Mouse (Mus musculus) ovary, adult 18-20 months (tissue): ENCODE data around the gene Apobec2.
A peak's percentile ranks its signal among the peaks of the same experiment; 100 is the strongest.

ENCODE experiments used
- DNase-seq: peaks from one replicate; pipeline ENCODE4 v3.0.0; 2022; ENCODE audit warnings: low spot score, mixed read lengths

Apobec2 gene

DNA sequence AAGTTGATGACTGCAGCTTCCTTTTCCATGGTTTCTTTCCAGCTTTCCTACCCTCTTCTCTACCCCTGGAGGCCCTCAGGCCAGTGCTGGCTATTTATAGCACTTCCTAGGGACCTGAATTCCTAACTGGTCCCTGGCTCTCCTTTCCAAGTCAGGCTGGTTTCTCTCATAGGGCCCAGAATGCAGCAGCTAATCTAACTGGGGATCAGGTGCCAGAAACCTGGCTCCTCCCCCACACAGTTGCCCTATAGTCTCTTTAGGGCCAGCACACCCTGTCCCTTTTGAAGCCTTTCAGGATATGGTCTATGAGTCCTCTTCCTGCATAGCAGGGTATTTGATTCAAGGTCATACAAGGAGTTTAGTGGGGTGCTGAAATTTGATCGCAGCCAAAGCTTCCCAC lies 3.8 kb upstream of the Apobec2 start:
- no peak for DNase-seq

DNA sequence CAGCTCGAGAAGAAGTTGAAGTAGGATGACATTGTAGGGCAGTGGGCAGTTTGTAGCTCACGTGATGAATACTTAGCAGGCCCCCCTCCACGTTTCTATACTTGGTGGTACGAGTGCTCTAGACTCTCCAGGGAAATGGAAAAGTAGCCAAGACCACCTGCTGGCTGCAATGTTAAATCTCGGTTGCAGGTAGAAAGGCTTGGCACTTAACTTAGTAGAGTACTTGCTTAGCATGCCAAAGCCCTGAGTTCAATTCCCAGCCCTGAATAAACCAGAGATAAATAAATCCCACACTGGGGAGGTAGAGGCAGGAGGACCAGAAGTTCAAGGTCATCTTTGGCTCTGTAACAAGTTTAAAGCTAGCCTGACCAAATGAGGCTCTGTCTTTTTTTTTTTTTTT lies 1.7 kb upstream of the Apobec2 start:
- no peak for DNase-seq

- DNase-seq, result no peak
These were observed 1.1 kb upstream of the Apobec2 start for GRCm38 (mm10) chr17:48433689-48434330.

GRCm38 (mm10) chr17:48433006-48433655 lies 401 bp upstream of the Apobec2 start:
- DNase-seq, result no peak

GRCm38 (mm10) chr17:48431054-48431453 lies 1.7 kb downstream of the Apobec2 start:
- DNase-seq, result no peak

- no peak for DNase-seq
These were observed 2.3 kb downstream of the Apobec2 start for GRCm38 (mm10) chr17:48430394-48430793.

- DNase-seq, result no peak
These were observed 4.7 kb downstream of the Apobec2 start for GRCm38 (mm10) chr17:48427852-48428530.

- no peak for DNase-seq
These were observed 5.6 kb downstream of the Apobec2 start for GRCm38 (mm10) chr17:48426991-48427750.

DNA sequence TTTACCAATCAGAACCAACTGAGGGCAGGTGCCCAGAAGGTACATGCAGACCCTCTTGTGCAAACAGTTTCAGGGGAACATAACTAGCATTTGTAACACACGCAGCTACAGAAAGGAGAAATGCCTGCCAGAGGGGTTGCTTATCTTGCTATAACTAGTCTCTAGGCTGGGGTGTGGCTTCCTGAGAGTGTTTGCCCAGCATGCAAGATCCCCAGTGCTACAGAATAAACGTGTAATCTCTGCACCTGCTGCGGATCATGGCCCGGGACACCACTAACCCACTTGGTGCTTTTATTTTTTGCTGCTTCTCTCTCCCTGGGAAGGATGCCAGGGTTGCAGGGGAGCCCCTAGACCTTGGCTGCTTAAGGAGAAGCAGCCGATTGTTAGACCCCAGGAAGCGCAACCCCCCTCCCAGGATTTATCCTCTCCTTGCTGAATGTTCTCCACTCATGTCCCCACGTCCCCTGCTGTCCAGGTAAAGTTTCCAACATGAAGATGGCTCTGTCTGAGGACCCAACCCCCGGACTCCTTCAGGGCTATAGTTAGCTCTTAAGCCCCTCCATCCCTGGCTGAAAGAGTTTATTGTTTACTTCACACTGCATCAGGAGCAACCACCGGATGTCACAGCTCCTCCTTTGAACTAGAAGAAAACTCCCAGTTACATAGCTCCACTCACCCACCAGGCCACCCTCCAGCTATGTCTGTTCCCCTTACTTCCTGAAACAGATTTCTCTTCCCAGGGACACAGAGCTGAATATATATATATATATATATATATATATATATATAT lies 6.7 kb downstream of the Apobec2 start:
- DNase-seq, result no peak

DNA sequence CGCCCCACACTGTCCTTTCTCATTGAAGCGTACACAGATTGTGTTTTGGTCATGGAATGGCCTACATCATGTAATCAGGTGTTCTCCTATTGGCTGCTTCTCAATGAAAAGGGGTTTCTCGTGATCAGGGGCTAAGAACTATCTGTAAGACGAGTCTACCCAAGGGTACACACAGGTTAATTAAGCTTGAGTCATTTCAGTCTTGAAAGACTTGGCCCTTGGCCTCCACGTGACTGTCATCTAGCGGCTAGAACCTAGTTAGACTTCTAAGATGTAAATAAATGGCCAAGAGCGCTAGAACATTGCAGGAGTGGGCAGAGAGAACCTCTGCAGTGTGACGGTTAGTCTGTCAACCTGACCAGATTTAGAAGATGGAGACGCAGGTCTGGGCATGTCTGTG lies 8.5 kb downstream of the Apobec2 start:
- no peak for DNase-seq

DNA sequence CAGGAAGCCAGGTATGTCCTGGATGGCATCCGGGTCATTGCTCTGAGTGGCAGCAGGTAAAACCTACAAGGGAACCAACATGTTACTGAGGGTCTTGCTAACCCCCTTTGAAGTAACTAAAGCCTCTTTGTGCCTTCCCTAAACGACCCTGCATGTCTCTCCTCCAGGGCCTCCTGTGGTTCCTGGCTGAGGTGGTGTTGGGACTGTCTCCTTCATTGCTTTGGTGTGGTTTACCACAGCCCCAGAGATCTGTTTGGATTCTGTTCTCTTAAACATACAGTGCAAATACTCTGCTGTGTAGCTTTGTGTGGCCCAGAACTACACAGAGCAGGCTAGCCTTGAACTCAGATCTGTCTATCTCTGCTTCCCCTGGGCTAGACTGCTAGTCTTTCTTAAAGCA lies 13.2 kb downstream of the Apobec2 start:
- no peak for DNase-seq

GRCm38 (mm10) chr17:48418781-48419180 lies 13.9 kb downstream of the Apobec2 start:
- DNase-seq, result no peak

GRCm38 (mm10) chr17:48418174-48418573 lies 14.6 kb downstream of the Apobec2 start:
- no peak for DNase-seq

DNA sequence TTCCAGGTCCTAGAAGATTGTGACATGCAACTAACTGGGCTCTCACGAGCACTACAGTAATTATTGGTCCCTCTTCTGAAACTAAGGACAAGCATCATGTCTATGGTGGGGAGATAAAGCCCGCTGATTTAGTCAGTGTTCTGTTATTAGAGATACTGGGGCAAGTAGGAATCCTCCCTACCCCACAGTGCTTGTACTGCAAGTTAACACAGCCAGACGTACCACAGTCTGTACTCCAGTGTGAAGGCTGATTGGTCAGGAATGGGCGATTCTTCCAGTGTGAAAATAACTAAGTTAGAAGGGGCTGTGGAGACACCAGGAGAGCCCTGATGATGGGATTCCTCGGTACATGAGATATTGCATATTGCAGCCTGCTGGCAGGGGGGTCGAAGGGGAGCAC lies 15.2 kb downstream of the Apobec2 start:
- DNase-seq, result no peak

DNA sequence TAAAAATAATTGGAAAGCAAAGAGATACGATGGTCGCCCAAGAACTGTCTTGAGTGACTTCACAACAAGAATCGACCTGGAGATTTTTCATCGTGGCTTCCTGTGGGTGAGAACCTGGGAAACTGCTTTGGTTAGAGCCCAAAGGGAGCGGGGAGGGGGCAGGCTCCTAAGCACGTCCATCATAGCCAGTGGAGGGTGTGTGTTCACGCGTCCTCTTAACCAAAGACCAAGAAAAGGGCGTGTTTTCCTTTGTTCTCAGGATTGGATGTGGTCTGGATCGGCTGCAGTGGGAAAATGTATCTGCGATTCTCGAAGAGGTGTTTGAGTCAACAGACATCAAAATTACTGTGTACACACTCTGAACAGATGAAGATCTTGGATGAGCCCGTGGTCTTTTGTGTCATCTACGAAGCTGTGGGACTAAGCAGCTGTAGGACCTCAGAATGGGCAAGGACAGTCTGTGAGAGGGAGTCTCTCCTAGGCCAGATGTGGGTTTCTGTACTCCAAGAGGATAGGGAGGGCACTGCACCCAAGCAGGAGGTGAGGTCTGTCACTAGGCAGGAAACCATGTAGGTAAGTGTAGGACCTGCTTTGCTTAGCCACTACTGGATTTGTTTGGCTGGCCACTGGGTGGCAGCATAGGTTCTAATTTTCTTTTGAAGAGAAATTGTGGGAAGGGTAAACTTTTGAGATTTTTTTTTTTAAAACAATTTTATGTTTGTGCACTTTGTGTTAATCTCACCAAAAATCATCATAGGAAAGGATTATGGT lies 16.1 kb downstream of the Apobec2 start:
- no peak for DNase-seq

DNA sequence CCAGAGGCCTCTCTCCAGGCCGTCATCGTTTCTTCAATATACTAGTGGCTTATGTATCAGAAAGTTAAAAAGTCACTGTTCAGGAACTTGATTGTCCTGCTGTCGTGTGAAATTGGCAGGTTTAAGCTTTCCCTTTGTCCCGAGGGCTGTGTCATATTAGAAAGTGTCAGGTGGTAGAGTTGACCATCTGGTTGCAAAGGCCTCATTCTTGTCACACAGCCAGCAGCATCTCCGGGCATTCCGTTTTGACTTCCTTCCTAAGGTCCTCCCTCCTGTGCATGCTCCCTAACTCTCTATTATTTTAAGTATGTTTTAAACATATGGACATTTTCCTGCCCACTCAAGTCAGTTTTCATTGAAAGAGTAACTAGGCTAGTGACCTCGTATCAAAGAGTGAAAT lies 16.7 kb downstream of the Apobec2 start:
- DNase-seq, result no peak

DNA sequence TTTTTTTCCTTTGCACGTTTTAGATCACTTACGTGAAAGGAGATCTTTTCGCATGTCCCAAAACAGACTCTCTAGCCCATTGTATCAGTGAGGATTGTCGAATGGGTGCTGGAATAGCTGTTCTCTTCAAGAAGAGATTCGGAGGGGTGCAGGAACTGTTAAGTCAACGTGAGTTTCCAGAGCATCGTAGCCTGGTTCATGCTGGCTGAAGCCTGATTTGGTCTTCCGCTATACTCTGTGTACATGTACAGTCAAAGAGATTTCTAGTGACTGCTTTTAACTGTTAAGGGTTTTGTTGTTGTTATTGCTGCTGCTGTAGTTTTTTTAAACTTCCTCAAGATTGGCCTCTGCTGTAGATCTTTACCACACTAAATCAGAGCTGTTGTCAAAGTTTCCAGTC lies 21.5 kb downstream of the Apobec2 start:
- DNase-seq, result no peak

- no peak for DNase-seq
These were observed 22.4 kb downstream of the Apobec2 start for GRCm38 (mm10) chr17:48410299-48410785.

DNA sequence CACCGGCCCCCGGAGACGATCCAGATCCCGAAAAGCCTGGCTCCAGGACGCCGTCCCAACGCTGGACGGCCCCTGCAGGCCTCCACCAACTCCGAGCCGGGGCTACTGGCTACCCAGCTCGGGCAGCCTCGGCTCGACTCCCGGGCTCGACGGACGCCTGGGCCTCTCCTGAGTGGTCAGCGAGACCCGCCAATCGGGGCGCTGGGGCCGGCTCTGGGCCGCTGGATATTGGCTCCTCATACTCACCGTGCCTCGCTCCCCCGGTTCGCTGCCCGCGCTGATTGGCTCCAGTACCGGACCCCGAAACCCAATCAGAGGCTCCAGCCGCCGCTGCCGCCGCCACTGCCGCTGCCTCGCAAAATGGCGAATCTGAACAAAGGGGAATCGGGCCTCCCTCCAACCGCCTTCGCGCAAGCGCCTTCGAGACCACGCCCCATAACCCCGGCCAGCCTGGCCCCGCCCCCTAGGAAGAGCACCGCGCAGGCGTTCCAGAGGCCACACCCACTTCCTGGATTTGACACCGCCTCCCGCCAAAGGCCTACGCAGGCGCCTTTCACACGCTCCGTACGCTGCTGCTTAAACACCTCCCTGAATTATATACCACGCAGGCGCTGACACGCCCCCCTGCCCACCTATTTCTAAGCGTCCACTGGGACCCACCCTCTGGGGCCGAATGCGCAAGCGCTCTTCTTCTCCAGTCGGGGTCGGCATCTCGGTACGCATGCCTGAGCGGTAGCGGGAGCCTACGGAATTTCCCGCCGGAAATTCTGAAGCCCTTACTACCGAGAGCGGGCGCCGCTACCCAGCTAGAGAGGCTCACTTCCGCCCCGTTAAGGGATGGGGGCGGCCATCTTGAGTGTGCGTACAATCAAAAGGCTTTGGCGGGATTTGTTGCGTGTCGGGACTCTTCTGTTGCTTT lies 23.1 kb downstream of the Apobec2 start, which contains the start of the genes Nfya and Oard1:
Gene Nfya, minus strand, starts transcription at position 527 of the 919 bp plus-strand sequence.
Gene Oard1, plus strand, starts transcription at position 635 of the 919 bp plus-strand sequence.
- peak; percentile 99 for DNase-seq
